Mouse (Mus musculus) liver, adult 2 months (tissue): ENCODE results near the gene Csta1. TPM values are rescaled to one million over a fixed set of nuclear protein-coding genes. Genes with fewer than 3 reads are reported as not detected.
A peak's percentile ranks its signal among the peaks of the same experiment; 100 is the strongest.
"Not testable (repeated sequence)": the region's sequence is repeated elsewhere in the genome, so short reads cannot be mapped to it uniquely, and the experiment has no call there.

Experiments
- DNase-seq: peaks from one replicate; pipeline ENCODE4 v3.0.0-alpha.2; 2011; ENCODE audit warnings: low read depth, low spot score; ENCODE audit errors: extremely low read depth
- H3K27ac ChIP-seq: fragments of 200-500 bp; replicated peaks from 2 replicates; pipeline ENCODE4 v1.5.1; 2012; ENCODE audit warnings: low read depth, mild to moderate bottlenecking, control low read depth, inconsistent platforms, low read length; ENCODE audit not compliant: insufficient read depth
- H3K27me3 ChIP-seq: fragments of 200-500 bp; 2 replicates; pipeline ENCODE4 v1.6.1; 2012; ENCODE audit warnings: mild to moderate bottlenecking, moderate library complexity, low read length, inconsistent platforms; ENCODE audit not compliant: control insufficient read depth, insufficient read depth
- H3K36me3 ChIP-seq: fragments of 200-500 bp; 2 replicates; pipeline ENCODE4 v1.6.1; 2012; ENCODE audit warnings: low read length, inconsistent platforms; ENCODE audit not compliant: control insufficient read depth, insufficient read depth
- H3K4me1 ChIP-seq: fragments of 200-500 bp; 2 replicates; pipeline ENCODE4 v1.6.1; 2011; ENCODE audit warnings: low read length; ENCODE audit not compliant: control insufficient read depth, insufficient read depth
- H3K4me3 ChIP-seq: fragments of 200-500 bp; 2 replicates; pipeline ENCODE4 v1.5.1; 2011; ENCODE audit warnings: low read depth, mild to moderate bottlenecking, control low read depth, low read length, moderate library complexity; ENCODE audit not compliant: insufficient read depth
- H3K79me2 ChIP-seq: fragments of 200-500 bp; 2 replicates; pipeline ENCODE4 v1.6.1; 2012; ENCODE audit warnings: inconsistent platforms, mild to moderate bottlenecking, low read length, moderate library complexity; ENCODE audit not compliant: control insufficient read depth, insufficient read depth
- H3K9ac ChIP-seq: fragments of 200-500 bp; 2 replicates; pipeline ENCODE4 v1.6.1; 2012; ENCODE audit warnings: low read depth, mild to moderate bottlenecking, control low read depth, inconsistent platforms, low read length
- CTCF ChIP-seq: fragments of 200-500 bp; IDR thresholded peaks from 2 replicates; pipeline ENCODE4 v1.5.1; 2011; ENCODE audit warnings: low read depth, low read length, control low read depth
- POLR2A ChIP-seq: fragments of 200-500 bp; IDR thresholded peaks from 2 replicates; pipeline ENCODE4 v1.6.1; 2011; ENCODE audit warnings: low read length, control low read depth; ENCODE audit not compliant: insufficient read depth; ENCODE audit errors: extremely low read depth
- WGBS: fragments of 180-500 bp; shearing (Covaris S2); methylation state at CpG from one replicate; pipeline ENCODE4 v1.1.7; 2018; 5-methylcytosine and 5-hydroxymethylcytosine counted together
- polyA plus RNA-seq: library from polyadenylated mRNA; depleted of rRNA; stranded (reverse); fragments of >200 nt; gene quantifications from 2 replicates; pipeline ENCODE4 v1.2.3, GENCODE M21; 2012; rRNA removed
- total RNA-seq: library from RNA; depleted of rRNA; stranded (reverse); fragments of >200 nt; gene quantifications from 2 replicates; pipeline ENCODE4 v1.2.3, GENCODE M21; 2014; rRNA removed

Csta1 gene
- total RNA-seq (not detected in 2 replicates), polyA plus RNA-seq (not detected in 2 replicates)

GRCm38 (mm10) chr16:36131141-36131540 lies at the start of gene Csta1:
Csta1 (minus strand) TSS chr16:36131241.
- no peak for TF ChIP-seq POLR2A
- no peak for TF ChIP-seq CTCF
- H3K27me3 ChIP-seq, result no peaks in the 10 kb centered on the region
- no peaks in the 10 kb centered on the region for H3K79me2 ChIP-seq

GRCm38 (mm10) chr16:36179910-36180309 lies 48.9 kb upstream of the Csta1 start:
- no peak for TF ChIP-seq CTCF
- TF ChIP-seq POLR2A, result no peak
- H3K9ac ChIP-seq, result no peak overlapping the region
- H3K27ac ChIP-seq, result no peak overlapping the region
- H3K4me1 ChIP-seq, result peaks cover 2% of the 10 kb centered on the region; the same call in 1 of the 2 replicates
- H3K36me3 ChIP-seq, result no peaks in the 10 kb centered on the region
- H3K79me2 ChIP-seq, result no peaks in the 10 kb centered on the region
- no peak for DNase-seq
- H3K27me3 ChIP-seq, result no peaks in the 10 kb centered on the region
- no peak overlapping the region for H3K4me3 ChIP-seq
- 83% methylated on average over 2 of the region's 2 CpGs for WGBS

More at GRCm38 (mm10) chr16:36131141-36131540, at the start of gene Csta1:
- 75% methylated on average over 1 of the region's 1 CpGs for WGBS
- Histone ChIP-seq H3K4me1 (no peaks in the 10 kb centered on the region), H3K4me3 (no peak within 1 kb of the TSS), H3K36me3 (no peaks in the 10 kb centered on the region), H3K27ac (no peak within 1 kb of the TSS), H3K9ac (no peak within 1 kb of the TSS)
- no peak for DNase-seq

GRCm38 (mm10) chr16:36176108-36176507 lies 45.1 kb upstream of the Csta1 start:
- Histone ChIP-seq H3K79me2 (no peaks in the 10 kb centered on the region), H3K27ac (no peak overlapping the region), H3K9ac (no peak overlapping the region), H3K4me1 (peaks cover 2% of the 10 kb centered on the region; the same call in 1 of the 2 replicates), H3K4me3 (no peak overlapping the region), H3K36me3 (no peaks in the 10 kb centered on the region), H3K27me3 (no peaks in the 10 kb centered on the region)
- DNase-seq, result no peak
- TF ChIP-seq CTCF, result no peak
- no peak for TF ChIP-seq POLR2A

GRCm38 (mm10) chr16:36167841-36168240 lies 36.8 kb upstream of the Csta1 start:
- H3K36me3 ChIP-seq, H3K4me1 ChIP-seq, H3K27ac ChIP-seq, H3K9ac ChIP-seq, H3K27me3 ChIP-seq, H3K4me3 ChIP-seq, H3K79me2 ChIP-seq, DNase-seq: not testable (repeated sequence)
- 87% methylated on average over 10 of the region's 10 CpGs for WGBS

GRCm38 (mm10) chr16:36156402-36156975 lies 25.4 kb upstream of the Csta1 start, which contains the start of gene Stfa2l1:
Stfa2l1 (plus strand) TSS chr16:36156811.
- no peak within 1 kb of the TSS for H3K4me3 ChIP-seq
- H3K36me3 ChIP-seq, result no peaks in the 10 kb centered on the region
- no peaks in the 10 kb centered on the region for H3K27me3 ChIP-seq
- H3K4me1 ChIP-seq, result no peaks in the 10 kb centered on the region
- H3K79me2 ChIP-seq, result no peaks in the 10 kb centered on the region
- no peak for DNase-seq
- H3K9ac ChIP-seq, result no peak within 1 kb of the TSS
- TF ChIP-seq POLR2A, result no peak
- TF ChIP-seq CTCF, result no peak
- no peak within 1 kb of the TSS for H3K27ac ChIP-seq

GRCm38 (mm10) chr16:36138201-36138600 lies 7.2 kb upstream of the Csta1 start:
- Histone ChIP-seq H3K79me2 (no peaks in the 10 kb centered on the region), H3K36me3 (no peaks in the 10 kb centered on the region), H3K4me3 (no peak overlapping the region), H3K27ac (no peak overlapping the region), H3K9ac (no peak overlapping the region), H3K27me3 (no peaks in the 10 kb centered on the region), H3K4me1 (no peaks in the 10 kb centered on the region; the same call in 1 of the 2 replicates)
- 0 out of 2 replicates have a peak, but pooled peaks have one; percentile 4 for TF ChIP-seq CTCF
- no peak for TF ChIP-seq POLR2A
- peak; percentile 90 for DNase-seq
- WGBS, result 40% methylated on average over 2 of the region's 2 CpGs
